14 mouse cellular contexts compared by ENCODE assay signal in genomic region chr11:32287493-32287825, GRCm38 (mm10). TPM values are rescaled to one million over a fixed set of nuclear protein-coding genes. Genes with fewer than 3 reads are reported as not detected.
DNase-seq lines count a peak whose midpoint lies in the region; ATAC-seq and TF ChIP-seq lines count a peak whose summit lies in the region.
"Had no signal": no experiment of that assay in that cellular context is flagged by ENCODE, and none has a peak within 500 bp of the region (broad histone marks: within the 10 kb centered on the region; RNA-seq: fewer than 3 reads in every experiment).

No protein-coding gene starts in this region.

- no peaks in the 10 kb centered on the region for H3K4me1 ChIP-seq in kidney, embryonic 15.5 days
- no peaks in the 10 kb centered on the region for H3K4me1 ChIP-seq in kidney, adult 2 months (ENCODE audit: control insufficient read depth, insufficient read depth, low read length)
- H3K4me1 ChIP-seq in ES-Bruce4 (ENCODE audit: control insufficient read depth, insufficient read depth, low read length) = no peaks in the 10 kb centered on the region
- H3K4me1 ChIP-seq in MEL (ENCODE audit: control insufficient read depth in 1 of 2, insufficient read depth in 2 of 2, low read length in 2 of 2) = peaks cover 3 to 7% of the 10 kb centered on the region in 2 experiments; a peak in 3 of 4 replicates
- no peaks in the 10 kb centered on the region; the same call in 1 of the 2 replicates for H3K4me1 ChIP-seq in liver, embryonic 11.5 days (replicated peaks; ENCODE audit: control insufficient read depth, insufficient read depth, low read length)
- H3K4me1 ChIP-seq: embryonic facial prominence, embryonic 13.5 days had no signal

- H3K27ac ChIP-seq in kidney, embryonic 15.5 days = no peak overlapping the region
- H3K27ac ChIP-seq in kidney, adult 2 months (ENCODE audit: insufficient read depth, low read depth, low read length) = no peak overlapping the region
- H3K27ac ChIP-seq in ES-Bruce4 (ENCODE audit: insufficient read depth, low read length) = no peak overlapping the region
- H3K27ac ChIP-seq in MEL (ENCODE audit: control insufficient read depth, low read depth, low read length) = no peak overlapping the region
- peak overlapping the region; percentile 53 for H3K27ac ChIP-seq in liver, embryonic 11.5 days (ENCODE audit: low read depth, low read length)
- H3K27ac ChIP-seq: embryonic facial prominence, embryonic 13.5 days had no signal

- H3K36me3 ChIP-seq in kidney, embryonic 15.5 days = no peaks in the 10 kb centered on the region
- H3K36me3 ChIP-seq in kidney, adult 2 months (ENCODE audit: control insufficient read depth, insufficient read depth, low read length) = no peaks in the 10 kb centered on the region
- H3K36me3 ChIP-seq in ES-Bruce4 (ENCODE audit: control insufficient read depth, insufficient read depth, low read length, poor library complexity, severe bottlenecking) (no peaks in the 10 kb centered on the region), MEL (ENCODE audit: control insufficient read depth in 1 of 2, insufficient read depth in 2 of 2, low read length in 2 of 2) (peaks cover 0 to 2% of the 10 kb centered on the region in 2 experiments; a peak in 2 of 4 replicates)
- no peaks in the 10 kb centered on the region for H3K36me3 ChIP-seq in liver, embryonic 11.5 days (ENCODE audit: control insufficient read depth, insufficient read depth, low read length)
- H3K36me3 ChIP-seq: embryonic facial prominence, embryonic 13.5 days had no signal

- no peak for TF ChIP-seq EP300 in ES-Bruce4 (IDR thresholded peaks at IDR 0.05; ENCODE audit: insufficient read depth, low read depth, low read length)
- no peak for TF ChIP-seq EP300 in MEL (IDR thresholded peaks at IDR 0.05; ENCODE audit: low read depth in 1 of 2, low read length in 2 of 2)

- H3K9me3 ChIP-seq in kidney, embryonic 15.5 days (replicated peaks) = no peaks in the 10 kb centered on the region
- H3K9me3 ChIP-seq in ES-Bruce4 (replicated peaks; ENCODE audit: control insufficient read depth, insufficient read depth, low read length, poor library complexity, severe bottlenecking) (no peaks in the 10 kb centered on the region), MEL (replicated peaks; ENCODE audit: insufficient read depth, low read length) (no peaks in the 10 kb centered on the region)
- no peaks in the 10 kb centered on the region for H3K9me3 ChIP-seq in liver, embryonic 11.5 days (ENCODE audit: control insufficient read depth, low read length)
- H3K9me3 ChIP-seq: embryonic facial prominence, embryonic 13.5 days had no signal

- TF ChIP-seq CTCF in kidney, adult 2 months (conservative IDR thresholded peaks at IDR 0.05; ENCODE audit: insufficient read depth, insufficient read length, low read depth, low read length) = no peak
- TF ChIP-seq CTCF in ES-Bruce4 (IDR thresholded peaks at IDR 0.05; ENCODE audit: low read depth, low read length) = no peak
- no peak for TF ChIP-seq CTCF in MEL (IDR thresholded peaks at IDR 0.05 in 2 of 3, conservative IDR thresholded peaks at IDR 0.05 in 1 of 3; ENCODE audit: control insufficient read depth in 1 of 3, insufficient read depth in 1 of 3, low read depth in 2 of 3, low read length in 3 of 3, poor library complexity in 1 of 3, severe bottlenecking in 1 of 3)

- H3K9ac ChIP-seq in kidney, embryonic 15.5 days = no peak overlapping the region
- H3K9ac ChIP-seq in ES-Bruce4 (ENCODE audit: low read depth, poor library complexity, severe bottlenecking) = no peak overlapping the region
- peak overlapping the region; percentile 51 for H3K9ac ChIP-seq in MEL (ENCODE audit: control insufficient read depth, low read depth, low read length, poor library complexity, severe bottlenecking)
- peak overlapping the region; percentile 66 for H3K9ac ChIP-seq in liver, embryonic 11.5 days (ENCODE audit: low read depth, low read length)

- peak overlapping the region; percentile 59; the same call in 1 of the 2 replicates for H3K4me2 ChIP-seq in kidney, embryonic 15.5 days
- peak overlapping the region; percentile 61 for H3K4me2 ChIP-seq in liver, embryonic 11.5 days

- H3K27me3 ChIP-seq in kidney, embryonic 15.5 days = peaks cover 11% of the 10 kb centered on the region
- H3K27me3 ChIP-seq in kidney, adult 2 months (replicated peaks; ENCODE audit: control insufficient read depth, insufficient read depth, low read length) = no peaks in the 10 kb centered on the region
- H3K27me3 ChIP-seq in ES-Bruce4 (ENCODE audit: control insufficient read depth, insufficient read depth, low read length, poor library complexity, severe bottlenecking) (no peaks in the 10 kb centered on the region), MEL (ENCODE audit: control insufficient read depth in 1 of 2, insufficient read depth in 2 of 2, low read length in 2 of 2) (no peaks in the 10 kb centered on the region)
- H3K27me3 ChIP-seq in liver, embryonic 11.5 days (replicated peaks; ENCODE audit: control insufficient read depth, insufficient read depth, low read length) = no peaks in the 10 kb centered on the region; the same call in 1 of the 2 replicates

- WGBS in kidney, embryonic 15.5 days = 70% methylated on average over 9 of the region's 9 CpGs
- 75% methylated on average over 9 of the region's 9 CpGs for WGBS in kidney, adult 2 months
- WGBS in liver, embryonic 11.5 days = 62% methylated on average over 9 of the region's 9 CpGs

- TF ChIP-seq POLR2A in kidney, adult 2 months (IDR thresholded peaks at IDR 0.05; ENCODE audit: low read depth, low read length) = no peak
- TF ChIP-seq POLR2A in ES-Bruce4 (IDR thresholded peaks at IDR 0.05; ENCODE audit: insufficient read depth, low read length) = no peak
- no peak for TF ChIP-seq POLR2A in MEL (IDR thresholded peaks at IDR 0.05; ENCODE audit: control insufficient read depth in 1 of 2, insufficient read depth in 1 of 2, low read depth in 1 of 2, low read length in 2 of 2, poor library complexity in 1 of 2)

- no peak for DNase-seq in kidney, adult 2 months
- DNase-seq in MEL (ENCODE audit: low read depth, low spot score) = peak; percentile 53
- DNase-seq in liver, embryonic 11.5 days (ENCODE audit: low spot score) = no peak
- no peak for DNase-seq in adrenal gland, postnatal 25 days
- DNase-seq in thymus, postnatal 14 days = no peak
- no peak for DNase-seq in thymus, postnatal 10 days (ENCODE audit: low spot score in 2 of 2)

- no peaks in the 10 kb centered on the region for H3K79me2 ChIP-seq in MEL (ENCODE audit: control insufficient read depth, insufficient read depth, low read length, poor library complexity)

- no peak overlapping the region for H3K4me3 ChIP-seq in kidney, embryonic 15.5 days (replicated peaks)
- H3K4me3 ChIP-seq in kidney, adult 2 months (ENCODE audit: insufficient read depth, low read depth, low read length) = no peak overlapping the region
- peak overlapping the region; percentile 42 for H3K4me3 ChIP-seq in ES-Bruce4 (ENCODE audit: low read depth, low read length)
- peak overlapping the region; percentile 55 to 65 for H3K4me3 ChIP-seq in MEL (ENCODE audit: control insufficient read depth in 1 of 2, insufficient read depth in 1 of 2, low read depth in 2 of 2, low read length in 2 of 2)
- peak overlapping the region; percentile 43 for H3K4me3 ChIP-seq in liver, embryonic 11.5 days (ENCODE audit: low read depth, low read length)

- no peak for TF ChIP-seq RAD21 in MEL (IDR thresholded peaks at IDR 0.05; ENCODE audit: low read depth, low read length)

- no peak for ATAC-seq in kidney, embryonic 15.5 days (replicated peaks; ENCODE audit: low FRiP score)
- no peak for ATAC-seq in liver, embryonic 11.5 days (replicated peaks; ENCODE audit: low FRiP score)

RNA-seq across cellular contexts. Expression of gene Hbq1b, which starts 0.7 kb away (rescaled TPM):
- 2.3 and 2.5 TPM in 2 replicates for polyA plus RNA-seq in kidney, embryonic 15.5 days (2015; fragmentation: Nextera tagmentation; extraction: Ambion mirVana)
- polyA plus RNA-seq in kidney, adult 2 months (2012; rRNA removed) = 0.22 and 0.34 TPM in 2 replicates
- polyA plus RNA-seq in ES-Bruce4 (2011; ENCODE audit: insufficient read depth, insufficient read length, low read depth, missing spikeins) = not detected in 2 replicates
- 2.3 and 2.5 TPM in 2 replicates for total RNA-seq in MEL (2012; rRNA removed)
- 1 to 10 TPM in 1 of 2 experiments, not detected in 1; 6.5 TPM for polyA plus RNA-seq in MEL (2012; ENCODE audit: insufficient read depth in 1 of 2, insufficient read length in 2 of 2, low read depth in 1 of 2, low replicate concordance in 2 of 2, missing spikeins in 1 of 2)
- 43.6 and 45.8 TPM in 2 replicates for polyA plus RNA-seq in liver, embryonic 11.5 days (2014; fragmentation: Nextera tagmentation; extraction: Ambion mirVana)
- total RNA-seq in adrenal gland, postnatal 25 days (2021) = 0.64 TPM in 1 of 2 replicates, not detected in the other
- total RNA-seq: megakaryocyte progenitor cell, adult 5-6 weeks had no signal

RNA-seq across cellular contexts. Expression of gene Hba-a1, which starts 4.1 kb away (rescaled TPM):
- polyA plus RNA-seq in kidney, embryonic 15.5 days (2015; fragmentation: Nextera tagmentation; extraction: Ambion mirVana) = 4,301 and 5,259 TPM in 2 replicates
- polyA plus RNA-seq in kidney, adult 2 months (2012; rRNA removed) = 1,733 and 2,108 TPM in 2 replicates
- polyA plus RNA-seq in ES-Bruce4 (2011; ENCODE audit: insufficient read depth, insufficient read length, low read depth, missing spikeins) = 1.2 and 1.6 TPM in 2 replicates
- total RNA-seq in MEL (2012; rRNA removed) = 211 and 272 TPM in 2 replicates
- 100 to 1,000 TPM; 313 to 334 TPM for polyA plus RNA-seq in MEL (2012; ENCODE audit: insufficient read depth in 1 of 2, insufficient read length in 2 of 2, low read depth in 1 of 2, low replicate concordance in 2 of 2, missing spikeins in 1 of 2)
- 12,698 and 12,741 TPM in 2 replicates for polyA plus RNA-seq in liver, embryonic 11.5 days (2014; fragmentation: Nextera tagmentation; extraction: Ambion mirVana)
- total RNA-seq in adrenal gland, postnatal 25 days (2021) = 2,198 and 2,224 TPM in 2 replicates

RNA-seq across cellular contexts. Expression of gene Hba-a2, which starts 8.8 kb away (rescaled TPM):
- polyA plus RNA-seq in kidney, embryonic 15.5 days (2015; fragmentation: Nextera tagmentation; extraction: Ambion mirVana) = 11,555 and 13,702 TPM in 2 replicates
- 4,083 and 5,122 TPM in 2 replicates for polyA plus RNA-seq in kidney, adult 2 months (2012; rRNA removed)
- polyA plus RNA-seq in ES-Bruce4 (2011; ENCODE audit: insufficient read depth, insufficient read length, low read depth, missing spikeins) = 5.6 and 10.3 TPM in 2 replicates
- 130 and 202 TPM in 2 replicates for total RNA-seq in MEL (2012; rRNA removed)
- 100 to 1,000 TPM; 313 to 432 TPM for polyA plus RNA-seq in MEL (2012; ENCODE audit: insufficient read depth in 1 of 2, insufficient read length in 2 of 2, low read depth in 1 of 2, low replicate concordance in 2 of 2, missing spikeins in 1 of 2)
- polyA plus RNA-seq in liver, embryonic 11.5 days (2014; fragmentation: Nextera tagmentation; extraction: Ambion mirVana) = 25,282 and 25,421 TPM in 2 replicates
- total RNA-seq in adrenal gland, postnatal 25 days (2021) = 1,730 and 2,563 TPM in 2 replicates

RNA-seq across cellular contexts. Expression of gene Hba-x, which starts 11.3 kb away (rescaled TPM):
- polyA plus RNA-seq in kidney, embryonic 15.5 days (2015; fragmentation: Nextera tagmentation; extraction: Ambion mirVana) = 36.6 and 65.3 TPM in 2 replicates
- not detected in 2 replicates for polyA plus RNA-seq in kidney, adult 2 months (2012; rRNA removed)
- not detected in 2 replicates for polyA plus RNA-seq in ES-Bruce4 (2011; ENCODE audit: insufficient read depth, insufficient read length, low read depth, missing spikeins)
- not detected in 2 replicates for total RNA-seq in MEL (2012; rRNA removed)
- polyA plus RNA-seq in MEL (2012; ENCODE audit: insufficient read depth in 1 of 2, insufficient read length in 2 of 2, low read depth in 1 of 2, low replicate concordance in 2 of 2, missing spikeins in 1 of 2) = under 1 TPM in 1 of 2 experiments, not detected in 1; 0.13 TPM
- polyA plus RNA-seq in liver, embryonic 11.5 days (2014; fragmentation: Nextera tagmentation; extraction: Ambion mirVana) = 4,144 and 4,673 TPM in 2 replicates
- not detected in 2 replicates for total RNA-seq in adrenal gland, postnatal 25 days (2021)
- total RNA-seq: adrenal gland, postnatal 14 days; layer of hippocampus, adult 8-10 months; megakaryocyte progenitor cell, adult 5-6 weeks; neutrophil, adult 5-6 weeks had no signal

RNA-seq across cellular contexts. Expression of gene Hbq1a, which starts 12.4 kb away (rescaled TPM):
- 0.53 and 0.80 TPM in 2 replicates for polyA plus RNA-seq in kidney, embryonic 15.5 days (2015; fragmentation: Nextera tagmentation; extraction: Ambion mirVana)
- 0.18 and 0.45 TPM in 2 replicates for polyA plus RNA-seq in kidney, adult 2 months (2012; rRNA removed)
- polyA plus RNA-seq in ES-Bruce4 (2011; ENCODE audit: insufficient read depth, insufficient read length, low read depth, missing spikeins) (not detected in 2 replicates), MEL (2012; ENCODE audit: insufficient read depth in 1 of 2, insufficient read length in 2 of 2, low read depth in 1 of 2, low replicate concordance in 2 of 2, missing spikeins in 1 of 2) (under 1 TPM in 1 of 2 experiments, not detected in 1; 0.29 TPM)
- 0.46 TPM in 1 of 2 replicates, not detected in the other for total RNA-seq in MEL (2012; rRNA removed)
- polyA plus RNA-seq in liver, embryonic 11.5 days (2014; fragmentation: Nextera tagmentation; extraction: Ambion mirVana) = 0.47 and 0.92 TPM in 2 replicates
- not detected in 2 replicates for total RNA-seq in adrenal gland, postnatal 25 days (2021)
- total RNA-seq: megakaryocyte progenitor cell, adult 5-6 weeks; neutrophil, adult 5-6 weeks had no signal
- polyA plus RNA-seq: heart, postnatal 0 days had no signal

Comparison
In these comparisons a context has a peak if more than half of its experiments do, and no peak if none do; other contexts are left out.
1. H3K4me3 ChIP-seq: peak in ES-Bruce4 (single experiment), MEL (2 of 2) and liver, embryonic 11.5 days (single experiment); none in kidney, embryonic 15.5 days (single experiment) and kidney, adult 2 months (single experiment).
2. H3K9ac ChIP-seq: peak in MEL (single experiment) and liver, embryonic 11.5 days (single experiment); none in kidney, embryonic 15.5 days (single experiment) and ES-Bruce4 (single experiment).
3. RNA of gene Hba-a1, which starts 4.1 kb away (polyA plus RNA-seq): 12,698 to 12,741 TPM in liver, embryonic 11.5 days, 4,301 to 5,259 TPM in kidney, embryonic 15.5 days, 1,733 to 2,108 TPM in kidney, adult 2 months and 313 to 334 TPM in MEL; 1.2 to 1.6 TPM in ES-Bruce4; every median in the first group is over 100 times any median in the second.
4. RNA of gene Hba-a2, which starts 8.8 kb away (polyA plus RNA-seq): 25,282 to 25,421 TPM in liver, embryonic 11.5 days, 11,555 to 13,702 TPM in kidney, embryonic 15.5 days, 4,083 to 5,122 TPM in kidney, adult 2 months and 313 to 432 TPM in MEL; 5.6 to 10.3 TPM in ES-Bruce4; every median in the first group is over 10 times any median in the second.